Comparison of ENCODE assay signal across 10 mouse cellular contexts in genomic region chr19:44248854-44249351, GRCm38 (mm10). TPM values are rescaled to one million over a fixed set of nuclear protein-coding genes. Genes with fewer than 3 reads are reported as not detected.
DNase-seq lines count a peak whose midpoint lies in the region; ATAC-seq and TF ChIP-seq lines count a peak whose summit lies in the region.
"Had no signal": no experiment of that assay in that cellular context is flagged by ENCODE, and none has a peak within 500 bp of the region (broad histone marks: within the 10 kb centered on the region; RNA-seq: fewer than 3 reads in every experiment).

No protein-coding gene starts in this region.

- H3K4me1 ChIP-seq in heart, embryonic 10.5 days = peaks cover 31% of the 10 kb centered on the region
- peaks cover 6% of the 10 kb centered on the region for H3K4me1 ChIP-seq in heart, adult 2 months (ENCODE audit: control insufficient read depth, insufficient read depth, low read length)
- peaks cover 19% of the 10 kb centered on the region for H3K4me1 ChIP-seq in forebrain, embryonic 14.5 days (ENCODE audit: control insufficient read depth, insufficient read depth, low read length)
- peaks cover 48% of the 10 kb centered on the region for H3K4me1 ChIP-seq in liver, embryonic 15.5 days (replicated peaks)

- 76% methylated on average over 11 of the region's 11 CpGs for WGBS in heart, embryonic 10.5 days
- WGBS in heart, adult 2 months = 84% methylated on average over 11 of the region's 11 CpGs
- WGBS in forebrain, embryonic 14.5 days = 64% methylated on average over 11 of the region's 11 CpGs
- 71% methylated on average over 11 of the region's 11 CpGs for WGBS in liver, embryonic 15.5 days (ENCODE audit: insufficient replicate concordance)

- H3K27ac ChIP-seq in heart, embryonic 10.5 days = peak overlapping the region; percentile 88
- H3K27ac ChIP-seq in heart, adult 2 months = no peak overlapping the region; the same call in 1 of the 2 replicates
- peak overlapping the region; percentile 80; the same call in 1 of the 2 replicates for H3K27ac ChIP-seq in forebrain, embryonic 14.5 days (ENCODE audit: low read depth, low read length)
- H3K27ac ChIP-seq in liver, embryonic 15.5 days (replicated peaks) = peak overlapping the region; percentile 91

- peak overlapping the region; percentile 90; the same call in 1 of the 2 replicates for H3K4me2 ChIP-seq in forebrain, embryonic 14.5 days (ENCODE audit: low read length)
- H3K4me2 ChIP-seq in liver, embryonic 15.5 days = peak overlapping the region; percentile 94

- H3K27me3 ChIP-seq in heart, embryonic 10.5 days (ENCODE audit: insufficient read depth, poor library complexity, severe bottlenecking) = peaks cover 14% of the 10 kb centered on the region
- no peaks in the 10 kb centered on the region for H3K27me3 ChIP-seq in heart, adult 2 months (ENCODE audit: control insufficient read depth, insufficient read depth, low read length)
- H3K27me3 ChIP-seq in forebrain, embryonic 14.5 days (replicated peaks; ENCODE audit: control insufficient read depth, insufficient read depth, low read length) = no peaks in the 10 kb centered on the region
- H3K27me3 ChIP-seq in liver, embryonic 15.5 days = no peaks in the 10 kb centered on the region

- peak overlapping the region; percentile 62 for H3K4me3 ChIP-seq in heart, embryonic 10.5 days
- H3K4me3 ChIP-seq in heart, adult 2 months = no peak overlapping the region
- no peak overlapping the region for H3K4me3 ChIP-seq in forebrain, embryonic 14.5 days (ENCODE audit: low read depth, low read length)
- H3K4me3 ChIP-seq in liver, embryonic 15.5 days (replicated peaks) = peak overlapping the region; percentile 60; the same call in 1 of the 2 replicates

- no peak for DNase-seq in heart, embryonic 10.5 days (ENCODE audit: low spot score)
- no peak for DNase-seq in heart, adult 2 months
- peak; percentile 55 for DNase-seq in CD4-positive, CD25-positive, alpha-beta regulatory T cell, adult 2 months (ENCODE audit: low read depth, low spot score)
- no peak for DNase-seq in forebrain, embryonic 14.5 days (ENCODE audit: low spot score)
- no peak for DNase-seq in left cerebral cortex, adult 9 months (ENCODE audit: low spot score in 2 of 2)
- no peak for DNase-seq in adrenal gland, postnatal 36 days

- no peak for TF ChIP-seq CTCF in heart, adult 2 months (IDR thresholded peaks at IDR 0.05)

- no peak for TF ChIP-seq EP300 in heart, adult 2 months (IDR thresholded peaks at IDR 0.05; ENCODE audit: insufficient read depth, low read depth, low read length)

- ATAC-seq in forebrain, embryonic 14.5 days = no peak
- ATAC-seq in liver, embryonic 15.5 days (ENCODE audit: insufficient read depth) = no peak
- no peak for ATAC-seq in erythroblast, adult 5-6 weeks (replicated peaks; ENCODE audit: low FRiP score, poor library complexity, severe bottlenecking)

- intact Hi-C loops in heart, adult 2 months (cut with DNase I) = loop anchor here (1.0 to 10.0 kb wide), 2 partner anchors 17 to 296 kb away; partner anchors contain the start of gene Sec31b

- H3K36me3 ChIP-seq in heart, embryonic 10.5 days = no peaks in the 10 kb centered on the region
- H3K36me3 ChIP-seq in heart, adult 2 months (ENCODE audit: control insufficient read depth, insufficient read depth, low read length) = no peaks in the 10 kb centered on the region
- no peaks in the 10 kb centered on the region for H3K36me3 ChIP-seq in forebrain, embryonic 14.5 days (ENCODE audit: control insufficient read depth, insufficient read depth, low read length)
- H3K36me3 ChIP-seq in liver, embryonic 15.5 days (replicated peaks) = no peaks in the 10 kb centered on the region

- no peak overlapping the region for H3K9ac ChIP-seq in heart, adult 2 months (ENCODE audit: low read depth, low read length)
- H3K9ac ChIP-seq in forebrain, embryonic 14.5 days (ENCODE audit: low read length) = no peak overlapping the region
- H3K9ac ChIP-seq in liver, embryonic 15.5 days = peak overlapping the region; percentile 41

- no peaks in the 10 kb centered on the region for H3K9me3 ChIP-seq in heart, embryonic 10.5 days
- H3K9me3 ChIP-seq in forebrain, embryonic 14.5 days (replicated peaks; ENCODE audit: control insufficient read depth, low read length) = no peaks in the 10 kb centered on the region
- no peaks in the 10 kb centered on the region for H3K9me3 ChIP-seq in liver, embryonic 15.5 days (replicated peaks)

- H3K79me2 ChIP-seq in heart, adult 2 months (replicated peaks; ENCODE audit: control insufficient read depth, insufficient read depth, low read length) = no peaks in the 10 kb centered on the region

- TF ChIP-seq POLR2A in heart, adult 2 months (IDR thresholded peaks at IDR 0.05; ENCODE audit: insufficient read depth, low read depth, low read length) = no peak

RNA-seq across cellular contexts. Expression of gene Scd2, which starts 44.6 kb away (rescaled TPM):
- polyA plus RNA-seq in heart, embryonic 10.5 days (2016; fragmentation: Nextera tagmentation; extraction: Ambion mirVana) = 195 and 207 TPM in 2 replicates
- 10 to 100 TPM in 1 of 2 experiments, 1 to 10 TPM in 1; 9.2 to 12.2 TPM for total RNA-seq in heart, adult 2 months (2021)
- 21.2 and 31.1 TPM in 2 replicates for polyA plus RNA-seq in heart, adult 2 months (2012; rRNA removed)
- 220 and 266 TPM in 2 replicates for polyA plus RNA-seq in forebrain, embryonic 14.5 days (2014; fragmentation: Nextera tagmentation; extraction: Ambion mirVana)
- polyA plus RNA-seq in liver, embryonic 15.5 days (2015; fragmentation: Nextera tagmentation; extraction: Ambion mirVana) = 108 and 124 TPM in 2 replicates
- total RNA-seq in erythroblast, adult 5-6 weeks (2015; ENCODE audit: low replicate concordance) = 11.3 and 16.7 TPM in 2 replicates
- 17.3 and 20.9 TPM in 2 replicates for total RNA-seq in erythroblast, adult 5-6 weeks (2017; ENCODE audit: low replicate concordance)
- total RNA-seq in adrenal gland, postnatal 36 days (2021) = 100 to 1,000 TPM; 596 to 993 TPM

RNA-seq across cellular contexts. Expression of gene Scd3, which starts 45.8 kb away (rescaled TPM):
- 0.15 and 0.64 TPM in 2 replicates for polyA plus RNA-seq in heart, embryonic 10.5 days (2016; fragmentation: Nextera tagmentation; extraction: Ambion mirVana)
- under 1 TPM in 1 of 2 experiments, not detected in 1; 0.13 TPM for total RNA-seq in heart, adult 2 months (2021)
- polyA plus RNA-seq in heart, adult 2 months (2012; rRNA removed) = 0.37 TPM in 1 of 2 replicates, not detected in the other
- 2.0 and 2.1 TPM in 2 replicates for polyA plus RNA-seq in forebrain, embryonic 14.5 days (2014; fragmentation: Nextera tagmentation; extraction: Ambion mirVana)
- not detected in 2 replicates for polyA plus RNA-seq in liver, embryonic 15.5 days (2015; fragmentation: Nextera tagmentation; extraction: Ambion mirVana)
- total RNA-seq in erythroblast, adult 5-6 weeks (2015; ENCODE audit: low replicate concordance) = not detected in 2 replicates
- total RNA-seq in erythroblast, adult 5-6 weeks (2017; ENCODE audit: low replicate concordance) = not detected in 2 replicates
- under 1 TPM; 0.16 to 0.83 TPM for total RNA-seq in adrenal gland, postnatal 36 days (2021)
- total RNA-seq: common myeloid progenitor, adult 5-6 weeks had no signal

RNA-seq across cellular contexts. Expression of gene Pkd2l1, which starts 56.7 kb away (rescaled TPM):
- not detected in 2 replicates for polyA plus RNA-seq in heart, embryonic 10.5 days (2016; fragmentation: Nextera tagmentation; extraction: Ambion mirVana)
- not detected for total RNA-seq in heart, adult 2 months (2021)
- not detected in 2 replicates for polyA plus RNA-seq in heart, adult 2 months (2012; rRNA removed)
- 0.15 TPM in 2 replicates for polyA plus RNA-seq in forebrain, embryonic 14.5 days (2014; fragmentation: Nextera tagmentation; extraction: Ambion mirVana)
- polyA plus RNA-seq in liver, embryonic 15.5 days (2015; fragmentation: Nextera tagmentation; extraction: Ambion mirVana) = not detected in 2 replicates
- total RNA-seq in erythroblast, adult 5-6 weeks (2015; ENCODE audit: low replicate concordance) = not detected in 2 replicates
- not detected in 2 replicates for total RNA-seq in erythroblast, adult 5-6 weeks (2017; ENCODE audit: low replicate concordance)
- not detected for total RNA-seq in adrenal gland, postnatal 36 days (2021)
- total RNA-seq: common myeloid progenitor, adult 5-6 weeks; left cerebral cortex, postnatal 4 days had no signal

Comparison
In these comparisons a context has a peak if more than half of its experiments do, and no peak if none do; other contexts are left out.
1. H3K4me3 ChIP-seq: peak in heart, embryonic 10.5 days (single experiment) and liver, embryonic 15.5 days (single experiment); none in heart, adult 2 months (single experiment) and forebrain, embryonic 14.5 days (single experiment).